Mouse (Mus musculus): ENCODE measurements around the gene Klk14.

GRCm38 (mm10) chr7:43652683-43653082 is 37.5 kb upstream of the Klk14 start:
- TF ChIP-seq POLR2A (IDR thresholded peaks at IDR 0.05; ENCODE audit: insufficient read depth, low read length), result no peak
- TF ChIP-seq CTCF (IDR thresholded peaks at IDR 0.05; ENCODE audit: low read depth, low read length), result no peak
